In genomic region chr17:44632941-44633340, GRCm38 (mm10) we compare ENCODE assay signal across 22 mouse cellular contexts.
DNase-seq lines count a peak whose midpoint lies in the region; ATAC-seq and TF ChIP-seq lines count a peak whose summit lies in the region.
"Had no signal": no experiment of that assay in that cellular context is flagged by ENCODE, and none has a peak within 500 bp of the region (broad histone marks: within the 10 kb centered on the region; RNA-seq: fewer than 3 reads in every experiment).

No protein-coding gene starts in this region.

- no peaks in the 10 kb centered on the region for H3K27me3 ChIP-seq in midbrain, embryonic 15.5 days (replicated peaks)
- H3K27me3 ChIP-seq: embryonic facial prominence, embryonic 12.5 days had no signal

- ATAC-seq in frontal cortex, adult (ENCODE audit: low TSS enrichment), result 0 out of 2 replicates have a peak, but pooled peaks have one; percentile 18
- ATAC-seq in granulocyte monocyte progenitor cell, adult 5-6 weeks (replicated peaks; ENCODE audit: poor library complexity, severe bottlenecking), result peak; percentile 86
- no peak for ATAC-seq in midbrain, embryonic 15.5 days (replicated peaks)
- no peak for ATAC-seq in CD4-positive, CD25-positive, alpha-beta regulatory T cell, adult 4 months
- ATAC-seq: forebrain, embryonic 16.5 days had no signal

- 0 out of 2 replicates have a peak overlapping the region, but pooled peaks have one; percentile 48 for H3K27ac ChIP-seq in layer of hippocampus, adult 2 months
- no peak overlapping the region for H3K27ac ChIP-seq in midbrain, embryonic 15.5 days
- H3K27ac ChIP-seq: embryonic facial prominence, embryonic 10.5 days; embryonic facial prominence, embryonic 12.5 days; forebrain, embryonic 10.5 days; forebrain, embryonic 12.5 days had no signal

- no peaks in the 10 kb centered on the region for H3K4me1 ChIP-seq in midbrain, embryonic 15.5 days
- H3K4me1 ChIP-seq: embryonic facial prominence, embryonic 12.5 days; forebrain, embryonic 12.5 days had no signal

- H3K9ac ChIP-seq in midbrain, embryonic 15.5 days, result no peak overlapping the region
- H3K9ac ChIP-seq: embryonic facial prominence, embryonic 12.5 days; forebrain, embryonic 12.5 days had no signal

- no peak overlapping the region for H3K4me3 ChIP-seq in layer of hippocampus, adult 2 months
- H3K4me3 ChIP-seq in midbrain, embryonic 15.5 days, result no peak overlapping the region
- H3K4me3 ChIP-seq: embryonic facial prominence, embryonic 10.5 days; embryonic facial prominence, embryonic 12.5 days; forebrain, embryonic 10.5 days; forebrain, embryonic 12.5 days had no signal

- no peak for TF ChIP-seq CTCF in layer of hippocampus, adult 2 months (conservative IDR thresholded peaks at IDR 0.05)

- H3K4me2 ChIP-seq in midbrain, embryonic 15.5 days, result no peak overlapping the region
- H3K4me2 ChIP-seq: embryonic facial prominence, embryonic 12.5 days; forebrain, embryonic 12.5 days had no signal

- no peaks in the 10 kb centered on the region for H3K9me3 ChIP-seq in midbrain, embryonic 15.5 days
- H3K9me3 ChIP-seq: embryonic facial prominence, embryonic 10.5 days; embryonic facial prominence, embryonic 12.5 days; forebrain, embryonic 10.5 days; forebrain, embryonic 12.5 days had no signal

- H3K36me3 ChIP-seq in midbrain, embryonic 15.5 days (replicated peaks), result no peaks in the 10 kb centered on the region
- H3K36me3 ChIP-seq: embryonic facial prominence, embryonic 10.5 days; forebrain, embryonic 10.5 days; forebrain, embryonic 12.5 days had no signal

- no peak for DNase-seq in frontal cortex, postnatal 14 days (ENCODE audit: low spot score in 2 of 2)
- no peak for DNase-seq in layer of hippocampus, adult 2 months (ENCODE audit: low spot score in 2 of 2)
- no peak for DNase-seq in layer of hippocampus, postnatal 14 days (ENCODE audit: low spot score in 2 of 2)
- peak; percentile 39 for DNase-seq in fat pad, adult 2 months (ENCODE audit: extremely low read depth, low read depth, low spot score)
- DNase-seq: adrenal gland, adult 2 months; adrenal gland, postnatal 10 days; adrenal gland, postnatal 25 days; B cell, adult 2 months; cerebellum, adult 11 months; cerebellum, adult 18-20 months; cerebellum, adult 8-10 months; cerebellum, postnatal 10 days; cerebellum, postnatal 25 days had no signal

- 93% methylated on average over 2 of the region's 2 CpGs for WGBS in midbrain, embryonic 15.5 days

Comparison
In these comparisons a context has a peak if more than half of its experiments do, and no peak if none do; other contexts are left out.
1. ATAC-seq: peak in frontal cortex, adult (single experiment) and granulocyte monocyte progenitor cell, adult 5-6 weeks (single experiment); none in midbrain, embryonic 15.5 days (single experiment) and CD4-positive, CD25-positive, alpha-beta regulatory T cell, adult 4 months (single experiment).